Mouse (Mus musculus) monocyte, adult 5-6 weeks (primary cell): ENCODE measurements around the gene Taf1b. TPM values are rescaled to one million over a fixed set of nuclear protein-coding genes. Genes with fewer than 3 reads are reported as not detected.

ENCODE experiments used
- ATAC-seq: fragments of 153-309, 156-312 bp; replicated peaks from 2 replicates; pipeline ENCODE4 v1.8.0; 2017; ENCODE audit warnings: mild to moderate bottlenecking; ENCODE audit not compliant: low TSS enrichment, insufficient number of reproducible peaks, severe bottlenecking, poor library complexity, low FRiP score
- total RNA-seq: library from RNA; stranded (forward); fragments of 200-1000, 200-491, 200-594 nt; gene quantifications from 3 replicates; pipeline ENCODE4 v1.2.3, GENCODE M21; 2017

Taf1b gene
- total RNA-seq, 1 experiment from 2014 or later, result 57.4 TPM

DNA sequence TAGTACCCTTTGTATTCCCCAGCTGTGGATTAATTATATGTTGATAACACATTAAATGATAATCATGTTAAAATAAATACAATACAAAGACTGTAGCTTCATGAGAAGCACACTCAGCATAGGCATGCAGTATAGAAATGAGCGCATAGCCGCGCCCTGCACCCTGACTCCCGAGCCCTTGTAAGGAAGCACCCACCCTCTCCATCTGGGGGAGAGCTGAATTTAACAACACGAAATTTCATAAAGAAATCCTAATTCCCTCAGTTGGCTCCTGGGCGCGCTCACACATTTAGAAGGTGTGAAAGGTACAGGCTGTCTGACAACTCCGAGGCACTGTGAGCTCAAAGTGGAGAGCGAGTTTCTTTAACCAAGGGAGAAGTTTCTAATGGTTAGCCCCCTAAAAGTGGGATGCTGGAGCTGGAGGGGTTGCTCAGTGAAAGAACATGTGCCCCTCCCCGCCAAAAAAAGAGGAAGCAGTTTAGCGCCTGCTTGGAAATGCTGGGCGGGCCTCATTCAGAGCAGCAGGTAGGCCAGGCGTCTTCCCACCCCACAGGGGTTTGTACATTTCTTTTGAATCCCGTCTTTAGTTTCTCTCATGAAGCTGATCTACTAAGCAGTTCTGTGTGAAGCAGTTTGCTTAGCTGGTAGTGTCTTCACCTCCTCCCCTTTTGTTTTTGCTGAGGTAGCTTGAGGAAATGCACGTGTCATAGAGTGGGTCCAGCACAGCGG, 43.4 kb downstream of the Taf1b start:
- no peak for ATAC-seq

DNA sequence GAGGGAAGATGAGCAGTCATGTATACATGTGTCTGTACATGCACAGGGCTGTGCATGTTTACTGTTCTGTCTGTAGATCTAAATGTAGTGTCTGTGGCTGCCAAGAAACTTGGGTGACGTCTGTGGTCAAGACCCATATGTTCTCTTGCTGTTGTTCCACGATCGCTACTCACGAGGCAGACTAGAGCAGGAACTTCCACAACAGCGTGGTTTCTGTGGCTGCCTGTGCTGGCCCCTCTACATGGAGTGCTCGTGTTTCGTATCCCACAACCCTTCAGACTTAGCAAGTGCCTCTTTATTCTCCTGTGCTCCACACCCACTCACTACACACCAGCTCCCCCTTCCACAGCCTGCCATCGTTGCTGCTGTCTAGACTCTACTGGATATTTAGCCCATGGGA, 49.5 kb downstream of the Taf1b start:
- ATAC-seq, result no peak

DNA sequence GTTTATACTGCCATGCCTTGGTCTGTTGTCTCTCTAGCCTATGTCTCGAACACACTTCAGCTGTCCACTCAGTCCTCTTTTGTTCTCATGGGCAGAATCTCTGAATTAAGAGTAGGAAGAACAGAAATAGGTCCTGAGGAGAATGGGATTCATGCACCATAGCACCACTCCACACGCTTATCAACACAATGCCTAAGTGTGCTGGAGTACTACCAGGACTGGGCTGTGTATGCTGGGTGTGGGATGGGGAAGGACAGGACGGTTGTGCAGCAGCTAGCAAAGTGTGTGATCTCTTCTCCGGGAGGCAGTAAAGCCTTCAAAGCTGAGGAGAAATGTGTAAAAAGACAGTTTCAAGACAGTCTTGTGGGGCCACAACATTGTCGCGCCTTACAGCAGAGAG, 50.7 kb downstream of the Taf1b start:
- no peak for ATAC-seq

DNA sequence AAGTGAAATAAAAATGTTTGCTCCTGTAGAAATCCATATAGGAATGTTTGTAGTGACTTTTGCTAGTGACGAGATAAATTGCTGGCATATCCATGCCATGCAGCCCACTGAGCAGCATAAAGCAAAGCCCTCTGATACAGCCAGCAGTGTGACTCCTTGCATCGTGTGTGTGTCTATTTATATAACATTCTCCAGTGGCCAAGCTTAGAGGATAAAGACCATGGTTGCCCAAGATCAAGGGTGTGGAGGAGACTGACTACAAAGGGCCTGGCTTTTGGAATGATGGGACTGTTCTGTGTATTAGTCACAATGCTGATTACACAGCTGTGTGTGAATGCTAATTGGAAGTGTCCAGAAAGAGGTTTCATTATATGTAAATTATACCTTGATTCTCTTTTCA, 54.4 kb downstream of the Taf1b start:
- no peak for ATAC-seq

DNA sequence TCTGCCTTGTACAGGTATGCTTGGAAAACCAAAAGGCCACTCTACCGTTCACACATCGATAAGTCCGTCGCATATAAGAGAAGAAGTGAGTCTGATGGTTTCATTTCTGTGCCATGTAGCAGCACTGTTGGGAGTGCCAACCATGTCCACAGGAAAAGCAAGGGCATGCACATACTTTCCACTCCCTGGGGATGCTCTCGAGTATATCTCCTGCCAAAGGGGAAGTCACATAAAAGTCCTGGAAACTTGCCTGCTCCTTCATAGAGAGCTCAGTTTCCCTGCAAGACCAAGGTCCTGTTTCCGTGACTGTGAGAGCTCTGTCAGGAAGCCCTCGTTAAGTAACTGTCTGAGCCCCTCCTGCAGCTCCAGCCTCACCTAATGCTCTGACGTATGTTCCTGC, 57.8 kb downstream of the Taf1b start:
- no peak for ATAC-seq

DNA sequence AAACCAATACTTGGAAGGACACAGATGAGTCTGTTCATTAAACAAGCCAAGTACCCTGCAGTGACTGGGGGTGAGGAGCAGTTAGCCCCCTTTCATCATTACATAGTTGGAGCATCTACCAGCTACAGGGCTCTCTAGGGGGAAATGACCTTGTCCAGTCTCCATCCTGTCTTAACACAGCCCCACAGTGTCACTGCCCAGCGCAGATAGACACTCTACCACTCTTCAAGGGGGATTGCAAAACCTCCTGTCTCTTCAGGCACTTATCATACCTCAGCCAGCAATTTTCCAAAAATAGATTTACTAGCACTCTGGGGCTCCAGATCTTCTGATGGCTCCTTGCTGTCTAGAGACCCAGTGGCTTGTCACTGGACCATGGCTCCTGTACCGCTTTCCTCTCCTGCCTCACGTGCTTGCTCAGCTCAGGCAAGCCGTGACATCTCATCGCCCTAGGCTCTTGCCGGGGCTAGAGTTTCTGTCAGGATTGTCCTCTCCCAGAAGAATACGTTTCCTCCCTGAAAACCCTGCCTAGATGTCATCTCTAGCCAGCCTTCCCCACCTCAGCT, 65.3 kb downstream of the Taf1b start:
- no peak for ATAC-seq

DNA sequence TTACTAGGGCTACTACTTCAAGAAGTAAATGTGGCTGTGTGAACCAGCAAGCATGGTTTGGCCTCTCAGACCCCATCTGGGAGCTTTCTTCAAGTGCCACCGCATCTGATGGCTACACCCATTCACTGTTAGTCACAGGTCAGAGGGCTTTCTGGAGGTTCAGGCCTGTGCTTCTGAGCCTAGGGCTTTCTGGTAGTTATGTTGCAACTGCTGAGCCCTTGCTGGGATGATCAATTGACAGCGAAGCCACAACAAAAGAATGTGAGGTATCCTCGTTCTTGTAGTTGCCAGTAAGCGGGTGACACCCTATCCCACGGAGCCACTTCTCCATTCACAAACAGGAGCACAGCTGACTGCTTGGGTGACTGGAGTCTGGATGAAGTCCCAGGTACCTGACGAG, 67.2 kb downstream of the Taf1b start:
- no peak for ATAC-seq

DNA sequence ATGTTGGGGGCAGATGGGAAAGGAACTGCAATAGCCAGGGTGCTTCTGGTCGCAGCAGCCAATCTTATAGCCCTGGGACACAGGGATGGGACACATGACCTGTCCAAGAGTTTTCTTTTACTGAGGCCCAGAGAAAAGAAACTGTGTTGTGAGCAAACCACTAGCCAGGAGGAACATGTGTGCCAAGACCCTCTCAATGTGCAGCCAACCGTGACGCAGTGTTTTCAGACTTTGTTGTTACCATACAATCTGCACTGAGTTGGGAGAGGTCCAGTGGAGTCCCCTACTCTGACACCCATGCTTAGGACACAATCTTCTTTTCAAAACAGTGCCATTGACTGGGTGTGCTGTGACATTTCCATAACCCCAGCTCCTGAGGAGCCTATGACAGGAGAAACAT, 69.4 kb downstream of the Taf1b start:
- no peak for ATAC-seq

DNA sequence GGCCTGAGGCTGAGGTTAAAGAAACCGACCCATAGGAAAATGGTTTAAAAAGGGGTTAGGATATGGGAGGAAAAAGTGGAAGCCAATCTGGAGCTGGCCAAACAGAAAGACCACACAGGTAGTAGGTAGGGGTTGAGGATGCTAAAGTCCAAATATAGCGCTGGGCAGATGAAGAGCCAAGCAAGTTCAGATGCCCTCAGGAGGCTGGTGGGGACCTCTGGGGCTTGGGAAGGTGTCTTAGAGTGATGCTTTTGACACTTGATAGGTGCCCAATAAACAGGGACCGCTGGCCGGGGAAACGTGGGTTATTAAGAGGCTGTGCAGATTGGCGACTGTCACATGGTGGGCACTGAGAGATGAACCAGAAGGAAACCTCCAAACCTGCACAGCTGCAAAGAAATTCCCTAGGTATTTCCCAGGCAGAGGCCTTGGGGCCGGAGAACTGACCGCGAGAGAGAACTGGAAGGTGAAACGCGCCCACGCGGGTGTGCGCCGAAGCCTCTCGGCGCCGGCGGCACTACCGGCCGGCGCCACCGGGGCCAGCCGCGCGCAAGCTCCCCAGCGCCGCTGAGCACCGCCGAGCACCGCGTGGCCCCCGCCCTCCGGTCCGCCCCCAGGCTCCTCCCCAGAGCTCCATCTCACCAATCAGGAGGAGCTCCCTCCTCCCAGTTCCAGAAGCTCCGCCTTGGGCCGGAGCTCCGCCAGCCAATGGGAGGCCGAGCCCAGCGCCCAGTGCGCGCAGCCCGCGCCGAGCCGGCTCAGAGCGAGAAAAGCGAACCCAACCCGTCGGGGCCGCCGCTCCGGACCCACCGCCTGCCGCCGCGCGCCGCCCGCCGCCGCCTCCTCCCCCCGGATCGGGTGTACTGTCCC, 73.6 kb downstream of the Taf1b start, which contains the start of gene Grhl1:
TSS of gene Grhl1 (plus strand) at position 761 of the 870 bp plus-strand sequence.
- ATAC-seq, result peak; percentile 99

DNA sequence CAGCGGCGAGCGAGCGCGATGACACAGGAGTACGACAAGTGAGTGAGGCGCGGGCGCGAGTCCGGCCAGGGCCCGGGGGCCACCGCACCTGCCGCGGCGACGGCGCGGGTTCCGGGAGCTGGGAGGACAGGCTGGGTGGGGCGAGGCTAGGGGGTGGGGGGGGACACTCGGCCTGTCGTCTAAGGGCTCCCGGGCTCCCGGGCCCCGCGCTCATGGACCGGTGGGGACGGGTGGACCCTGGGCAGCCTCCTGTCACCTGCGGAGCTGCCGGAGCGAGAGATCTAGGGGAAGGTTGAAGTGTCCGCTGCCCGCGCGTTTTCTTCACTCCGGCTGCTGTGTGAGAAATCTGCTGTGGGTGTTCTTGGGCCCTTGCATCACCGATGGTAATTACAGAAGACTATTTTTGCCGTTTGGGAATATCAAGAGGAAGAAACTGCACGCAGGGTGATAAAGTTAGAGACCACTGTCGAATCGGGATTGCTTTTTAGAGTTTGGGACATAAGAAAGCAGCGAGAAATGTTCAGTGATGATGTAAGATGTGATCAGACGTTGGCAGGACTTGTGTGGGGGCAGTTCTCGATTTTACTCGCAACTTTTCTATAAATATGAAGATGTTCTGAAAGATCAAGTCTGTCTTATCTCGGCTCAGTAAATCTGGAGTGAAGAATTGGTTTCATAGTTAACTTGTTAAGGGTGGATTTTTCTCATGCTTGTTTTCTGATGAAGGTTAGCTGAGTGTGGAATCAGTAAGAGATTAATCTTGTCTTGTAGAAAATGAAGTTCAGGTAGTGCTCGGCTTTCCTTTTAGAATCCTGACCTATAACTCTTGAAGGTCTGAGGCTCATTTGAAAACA, 74.5 kb downstream of the Taf1b start:
- no peak for ATAC-seq

DNA sequence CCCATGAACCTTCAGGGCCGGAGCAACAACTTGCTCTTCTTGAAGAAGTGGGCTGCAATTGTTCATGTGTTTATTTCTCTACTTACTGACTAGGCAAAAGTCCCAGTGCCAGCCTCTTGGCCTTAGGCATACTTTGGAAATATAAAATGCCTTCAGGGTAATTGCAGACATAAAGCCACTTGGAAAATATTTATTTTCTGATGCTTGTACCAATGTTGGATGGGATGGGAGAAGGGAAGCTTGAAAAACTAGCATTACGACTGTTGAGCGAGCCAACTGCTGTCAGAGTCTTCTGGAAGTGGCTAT, 75.1 kb downstream of the Taf1b start:
- ATAC-seq, result no peak

DNA sequence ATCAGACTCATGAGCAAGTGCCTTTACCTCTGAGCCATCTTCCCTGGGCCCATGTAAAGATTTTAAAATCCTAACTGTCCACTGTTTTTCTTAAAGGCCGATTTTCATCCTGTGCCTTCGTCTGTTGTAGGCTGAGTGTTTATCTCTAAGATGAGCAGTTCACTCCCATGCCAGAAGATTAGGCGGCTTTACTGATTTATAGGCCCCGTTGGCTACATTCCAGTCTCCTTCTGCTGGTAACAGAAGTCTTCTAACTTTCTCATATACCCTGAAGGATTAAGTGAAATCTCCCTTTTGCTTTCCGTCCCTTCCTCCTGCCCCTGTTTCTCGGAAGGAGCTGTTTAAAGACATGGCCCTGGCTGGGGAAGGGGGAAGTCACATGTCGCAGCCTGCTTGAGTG, 76.7 kb downstream of the Taf1b start:
- no peak for ATAC-seq

DNA sequence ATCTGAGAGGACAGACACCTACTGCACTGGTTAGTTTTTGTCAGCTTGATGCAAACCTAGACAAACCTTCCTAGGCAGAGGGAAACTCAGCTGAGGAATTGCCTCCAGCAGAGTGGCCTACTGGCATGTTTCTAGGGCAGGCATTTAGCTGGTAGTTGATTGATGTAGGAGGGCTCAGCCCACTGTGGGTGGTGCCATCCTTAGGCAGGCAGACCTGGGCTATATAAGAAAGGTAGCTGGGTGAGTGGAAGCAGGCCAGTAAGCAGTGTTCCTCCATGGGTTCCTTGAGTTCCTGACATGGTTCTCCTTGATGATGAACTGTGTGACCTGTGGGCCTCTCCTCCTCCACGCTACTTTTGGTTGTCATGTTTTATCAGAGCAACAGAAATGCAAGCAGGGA, 82.3 kb downstream of the Taf1b start:
- ATAC-seq, result no peak

DNA sequence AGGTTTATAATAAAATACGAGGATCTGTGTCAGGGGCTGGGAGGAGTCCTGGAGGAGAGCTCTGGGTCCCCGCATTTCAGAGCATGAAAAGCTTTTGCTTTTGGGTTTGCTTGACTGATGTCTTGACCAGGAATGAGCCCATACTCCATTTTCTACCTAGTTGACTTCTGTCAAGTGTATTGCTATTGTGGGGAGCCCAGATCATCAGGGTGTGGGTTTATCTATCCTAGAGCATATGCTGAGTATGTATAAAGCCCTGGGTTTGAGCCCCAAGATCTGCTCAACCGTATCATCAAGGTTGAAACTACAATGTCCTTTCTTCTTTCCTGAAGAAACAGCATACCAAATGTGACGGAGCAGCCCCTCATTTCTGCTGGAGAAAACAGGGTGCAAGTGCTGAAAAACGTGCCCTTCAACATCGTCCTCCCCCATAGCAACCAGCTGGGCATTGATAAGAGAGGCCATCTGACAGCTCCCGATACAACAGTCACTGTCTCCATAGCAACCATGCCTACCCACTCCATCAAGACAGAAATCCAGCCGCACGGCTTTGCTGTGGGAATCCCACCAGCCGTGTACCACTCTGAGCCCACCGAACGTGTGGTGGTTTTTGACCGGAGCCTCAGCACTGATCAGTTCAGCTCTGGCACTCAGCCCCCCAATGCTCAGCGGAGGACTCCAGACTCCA, 83.0 kb downstream of the Taf1b start:
- no peak for ATAC-seq

DNA sequence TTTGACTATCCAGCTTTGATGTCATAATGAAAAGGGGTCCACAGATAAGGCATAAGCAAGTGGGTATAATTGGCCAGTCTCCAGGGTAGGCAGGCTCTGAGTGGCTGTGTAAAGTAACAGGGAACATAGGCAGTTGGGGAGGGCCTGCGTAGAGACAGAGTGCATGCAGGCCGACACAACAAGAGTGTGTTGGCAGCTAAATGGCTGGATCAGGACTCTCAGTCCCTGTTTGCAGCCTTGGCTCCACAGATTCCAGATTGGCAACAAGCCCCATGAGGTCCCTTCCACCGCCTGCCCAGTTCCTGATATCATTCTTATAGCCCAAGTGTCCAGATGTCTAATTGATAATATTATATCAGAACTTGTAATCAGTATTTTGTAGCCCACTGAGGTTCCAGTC, 85.5 kb downstream of the Taf1b start:
- ATAC-seq, result no peak

DNA sequence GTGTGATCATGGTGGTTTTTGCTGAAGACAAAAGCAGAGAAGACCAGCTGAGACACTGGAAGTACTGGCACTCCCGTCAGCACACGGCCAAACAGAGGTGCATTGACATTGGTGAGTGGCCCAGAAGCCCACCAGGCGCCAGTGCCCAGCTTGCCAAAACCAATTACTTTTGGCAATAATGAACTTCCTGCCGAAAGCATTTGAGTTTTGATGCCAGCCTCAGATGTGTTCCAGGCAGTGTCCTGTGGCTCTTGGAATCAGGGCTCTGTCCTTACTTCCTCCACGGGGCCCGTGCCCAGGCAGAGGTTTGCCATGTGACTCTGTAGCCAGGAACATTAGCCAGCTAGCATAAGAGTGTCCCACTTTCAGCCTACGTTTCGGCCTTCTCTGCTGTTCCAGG, 86.7 kb downstream of the Taf1b start:
- no peak for ATAC-seq

DNA sequence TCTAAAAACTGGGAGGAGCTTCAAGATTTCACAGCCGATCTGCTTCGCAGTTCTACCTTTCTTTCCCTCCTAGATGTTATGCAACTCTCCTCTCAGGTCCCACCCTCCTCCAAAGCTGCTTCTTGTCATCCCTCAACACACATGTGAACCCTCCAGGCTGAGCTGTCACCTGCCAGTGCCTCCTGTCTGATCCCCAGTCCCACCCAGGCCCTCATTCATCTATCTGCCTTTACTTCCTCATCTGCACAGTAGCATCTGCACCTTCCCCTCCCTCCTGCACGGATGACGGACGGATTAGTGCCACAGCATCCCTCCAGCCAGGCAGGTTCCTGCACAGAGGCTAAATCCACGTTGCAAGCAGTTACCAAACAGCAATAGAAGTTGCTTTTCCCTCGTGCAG, 88.0 kb downstream of the Taf1b start:
- ATAC-seq, result no peak

DNA sequence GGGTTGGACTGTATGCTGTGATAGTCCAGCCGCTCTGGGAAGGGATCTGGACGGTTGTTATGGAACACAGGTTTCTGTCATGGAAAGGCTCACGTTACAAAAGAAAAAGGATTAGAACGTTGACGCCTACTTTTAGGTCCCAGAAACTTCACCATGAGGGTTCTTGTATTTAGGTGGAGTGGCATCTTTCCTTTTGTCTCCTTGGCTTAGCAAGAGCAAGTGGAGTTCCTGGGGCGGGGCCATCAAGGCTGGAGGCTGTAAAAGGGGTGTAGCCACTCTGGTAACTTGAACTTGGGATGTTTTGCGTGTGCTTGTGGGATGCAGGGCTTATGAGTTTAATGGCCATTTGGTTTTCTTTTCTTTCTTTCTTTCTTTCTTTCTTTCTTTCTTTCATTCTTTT, 92.2 kb downstream of the Taf1b start:
- ATAC-seq, result no peak

DNA sequence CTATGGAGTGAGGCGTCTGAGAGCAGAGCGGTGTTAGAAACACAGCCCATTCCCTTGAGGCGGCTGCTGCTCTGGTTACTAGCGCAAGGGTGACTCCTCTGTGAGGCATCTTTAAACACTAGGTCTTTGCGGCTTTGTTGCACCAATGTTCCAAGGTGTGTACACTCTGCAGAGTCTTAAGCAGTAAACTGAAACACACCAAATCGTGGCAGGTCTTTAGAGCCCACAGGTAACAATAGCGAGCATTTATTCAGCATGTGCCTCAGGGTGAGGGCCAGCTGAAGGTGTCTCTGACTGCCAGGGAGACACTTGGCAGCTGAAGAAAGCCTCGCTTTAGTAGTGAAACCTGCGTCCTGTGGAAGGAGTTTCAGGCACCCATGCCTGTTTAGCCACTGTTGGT, 93.9 kb downstream of the Taf1b start:
- ATAC-seq, result no peak
